Mouse (Mus musculus): ENCODE measurements around the gene Ankrd55.

The Ankrd55 gene

DNA sequence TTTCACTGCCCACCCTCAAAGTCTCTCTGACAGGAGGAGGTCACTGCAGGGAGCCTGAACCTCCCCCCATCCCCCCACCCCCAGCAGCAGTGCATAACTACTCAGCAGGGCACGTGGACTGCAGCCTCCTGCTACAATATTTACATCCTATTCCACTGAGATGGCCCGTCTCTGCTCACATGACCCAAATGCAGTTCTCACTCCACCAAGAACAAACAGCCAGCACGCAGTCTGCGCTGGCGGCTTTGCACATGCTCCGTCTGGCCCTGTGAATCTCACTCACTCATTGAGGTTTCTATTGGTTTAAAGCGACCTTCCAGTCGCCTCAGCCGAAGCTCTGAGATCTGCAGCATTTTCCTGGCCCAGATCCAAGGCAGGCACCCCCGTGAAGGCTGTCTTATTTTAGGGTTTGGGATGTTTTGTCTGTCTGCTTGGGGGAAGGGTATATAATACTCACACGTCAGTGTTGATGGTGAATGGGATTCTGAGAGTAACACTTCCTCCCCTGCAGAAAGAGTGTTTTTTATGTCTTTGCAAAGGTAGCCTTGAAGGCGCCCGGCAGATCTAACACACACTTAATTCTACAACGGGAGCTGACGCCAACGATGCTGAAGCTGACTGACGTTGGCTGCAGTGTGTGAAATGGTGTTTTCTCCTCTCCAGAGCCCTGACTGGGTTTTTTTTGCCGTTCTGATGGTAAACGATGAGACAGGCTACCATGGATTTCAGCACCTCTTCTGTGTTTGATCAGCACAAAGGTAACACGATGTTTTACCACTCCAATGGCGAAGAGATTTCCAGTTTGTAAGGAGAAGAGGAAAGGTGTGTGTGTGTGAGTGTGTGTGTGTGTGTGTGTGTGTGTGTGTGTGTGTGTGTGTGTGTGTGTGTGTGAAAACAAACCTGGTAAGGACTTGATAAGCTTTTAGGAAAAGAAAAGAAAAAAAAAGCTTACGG, at the start of gene Ankrd55:
TSS of gene Ankrd55 (plus strand) at position 227 of the 954 bp plus-strand sequence.
- Histone ChIP-seq H3K27me3 (ENCODE audit: insufficient read depth, low read length) (peaks cover 33% of the 10 kb centered on the region), H3K9me3 (ENCODE audit: low read length) (peaks cover 38% of the 10 kb centered on the region), H3K36me3 (ENCODE audit: insufficient read depth, low read length) (no peaks in the 10 kb centered on the region), H3K4me1 (replicated peaks; ENCODE audit: low read depth, low read length) (peaks cover 14% of the 10 kb centered on the region), H3K4me3 (replicated peaks; ENCODE audit: low read length) (no peak within 1 kb of the TSS)
- no peak for TF ChIP-seq POU5F1 (IDR thresholded peaks at IDR 0.05; ENCODE audit: borderline replicate concordance, low read length)
- TF ChIP-seq NANOG (IDR thresholded peaks at IDR 0.05; ENCODE audit: borderline replicate concordance, low read length): no peak
- no peak for TF ChIP-seq CTCF (conservative IDR thresholded peaks at IDR 0.05; ENCODE audit: low read length)

DNA sequence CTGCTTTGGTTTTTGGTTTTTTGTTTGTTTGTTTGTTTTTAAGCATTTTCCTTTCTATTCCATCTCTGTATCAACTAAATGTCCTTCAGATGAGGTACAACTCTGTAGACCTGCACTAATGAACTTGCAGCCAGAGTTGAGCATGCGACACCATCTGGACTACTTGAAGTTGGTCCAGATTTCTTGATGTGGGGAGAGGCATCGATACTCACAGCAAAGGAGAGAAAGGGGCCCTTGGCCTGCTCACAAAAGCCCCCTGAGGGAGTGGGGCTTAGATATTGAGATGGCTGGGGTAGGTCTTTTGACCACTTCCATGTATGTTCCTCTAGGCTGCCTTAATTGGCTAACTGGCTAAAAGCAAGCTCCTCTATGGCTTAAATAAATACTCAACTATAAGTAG, 49.0 kb upstream of the Ankrd55 start:
- no peaks in the 10 kb centered on the region for H3K36me3 ChIP-seq (ENCODE audit: insufficient read depth, low read length)
- H3K27me3 ChIP-seq (ENCODE audit: insufficient read depth, low read length): peaks cover 3% of the 10 kb centered on the region; the same call in 1 of the 2 replicates
- no peaks in the 10 kb centered on the region for H3K9me3 ChIP-seq (ENCODE audit: low read length)
- no peak overlapping the region for H3K4me3 ChIP-seq (replicated peaks; ENCODE audit: low read length)
- H3K4me1 ChIP-seq (replicated peaks; ENCODE audit: low read depth, low read length): peaks cover 20% of the 10 kb centered on the region
- TF ChIP-seq NANOG (IDR thresholded peaks at IDR 0.05; ENCODE audit: borderline replicate concordance, low read length) (no peak), CTCF (conservative IDR thresholded peaks at IDR 0.05; ENCODE audit: low read length) (no peak), POU5F1 (IDR thresholded peaks at IDR 0.05; ENCODE audit: borderline replicate concordance, low read length) (no peak)

GRCm38 (mm10) chr13:112241431-112241830, 46.8 kb upstream of the Ankrd55 start:
- peaks cover 5% of the 10 kb centered on the region for H3K9me3 ChIP-seq (ENCODE audit: low read length)
- H3K4me3 ChIP-seq (replicated peaks; ENCODE audit: low read length): no peak overlapping the region
- TF ChIP-seq POU5F1 (IDR thresholded peaks at IDR 0.05; ENCODE audit: borderline replicate concordance, low read length) (no peak), CTCF (conservative IDR thresholded peaks at IDR 0.05; ENCODE audit: low read length) (no peak), NANOG (IDR thresholded peaks at IDR 0.05; ENCODE audit: borderline replicate concordance, low read length) (peak; percentile 91)
- no peaks in the 10 kb centered on the region for H3K36me3 ChIP-seq (ENCODE audit: insufficient read depth, low read length)
- peaks cover 20% of the 10 kb centered on the region for H3K4me1 ChIP-seq (replicated peaks; ENCODE audit: low read depth, low read length)
- H3K27me3 ChIP-seq (ENCODE audit: insufficient read depth, low read length): 0 out of 2 replicates have a peak, but pooled peaks cover 3% of the 10 kb centered on the region

- no peaks in the 10 kb centered on the region for H3K27me3 ChIP-seq (ENCODE audit: insufficient read depth, low read length)
- peaks cover 13% of the 10 kb centered on the region for H3K4me1 ChIP-seq (replicated peaks; ENCODE audit: low read depth, low read length)
- TF ChIP-seq CTCF (conservative IDR thresholded peaks at IDR 0.05; ENCODE audit: low read length) (no peak), POU5F1 (IDR thresholded peaks at IDR 0.05; ENCODE audit: borderline replicate concordance, low read length) (no peak), NANOG (IDR thresholded peaks at IDR 0.05; ENCODE audit: borderline replicate concordance, low read length) (no peak)
- H3K9me3 ChIP-seq (ENCODE audit: low read length): peaks cover 42% of the 10 kb centered on the region
- H3K4me3 ChIP-seq (replicated peaks; ENCODE audit: low read length): no peak overlapping the region
- no peaks in the 10 kb centered on the region for H3K36me3 ChIP-seq (ENCODE audit: insufficient read depth, low read length)
These were observed 43.1 kb upstream of the Ankrd55 start for GRCm38 (mm10) chr13:112245131-112245530.

GRCm38 (mm10) chr13:112251433-112251832, 36.8 kb upstream of the Ankrd55 start:
- Histone ChIP-seq H3K4me3 (replicated peaks; ENCODE audit: low read length) (no peak overlapping the region), H3K9me3 (ENCODE audit: low read length) (peaks cover 47% of the 10 kb centered on the region), H3K4me1 (replicated peaks; ENCODE audit: low read depth, low read length) (peaks cover 8% of the 10 kb centered on the region), H3K36me3 (ENCODE audit: insufficient read depth, low read length) (no peaks in the 10 kb centered on the region), H3K27me3 (ENCODE audit: insufficient read depth, low read length) (0 out of 2 replicates have a peak, but pooled peaks cover 10% of the 10 kb centered on the region)
- TF ChIP-seq POU5F1 (IDR thresholded peaks at IDR 0.05; ENCODE audit: borderline replicate concordance, low read length) (no peak), CTCF (conservative IDR thresholded peaks at IDR 0.05; ENCODE audit: low read length) (no peak), NANOG (IDR thresholded peaks at IDR 0.05; ENCODE audit: borderline replicate concordance, low read length) (no peak)

DNA sequence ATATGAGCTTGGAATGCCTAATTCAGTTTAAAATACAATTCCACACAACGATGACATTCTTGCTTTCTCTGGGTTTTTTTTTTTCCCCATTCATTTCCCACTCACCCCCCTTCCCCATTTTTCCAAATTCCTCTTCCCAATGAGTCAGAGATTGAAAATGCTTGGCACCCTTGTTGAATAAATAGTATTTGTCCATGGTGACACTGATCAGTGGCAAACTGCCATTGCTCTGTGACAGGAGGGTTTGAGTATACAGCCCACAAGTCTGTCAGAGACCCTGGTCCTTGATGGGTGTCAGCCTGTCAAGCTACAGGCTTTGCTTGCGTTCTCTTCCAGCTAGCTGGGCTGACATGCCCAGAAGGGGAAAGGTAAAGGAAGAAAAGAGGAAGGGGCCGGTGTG, 36.2 kb upstream of the Ankrd55 start:
- 0 out of 2 replicates have a peak, but pooled peaks cover 10% of the 10 kb centered on the region for H3K27me3 ChIP-seq (ENCODE audit: insufficient read depth, low read length)
- H3K36me3 ChIP-seq (ENCODE audit: insufficient read depth, low read length): no peaks in the 10 kb centered on the region
- peaks cover 8% of the 10 kb centered on the region for H3K4me1 ChIP-seq (replicated peaks; ENCODE audit: low read depth, low read length)
- H3K4me3 ChIP-seq (replicated peaks; ENCODE audit: low read length): no peak overlapping the region
- H3K9me3 ChIP-seq (ENCODE audit: low read length): peaks cover 41% of the 10 kb centered on the region
- TF ChIP-seq CTCF (conservative IDR thresholded peaks at IDR 0.05; ENCODE audit: low read length) (no peak), NANOG (IDR thresholded peaks at IDR 0.05; ENCODE audit: borderline replicate concordance, low read length) (no peak), POU5F1 (IDR thresholded peaks at IDR 0.05; ENCODE audit: borderline replicate concordance, low read length) (no peak)

DNA sequence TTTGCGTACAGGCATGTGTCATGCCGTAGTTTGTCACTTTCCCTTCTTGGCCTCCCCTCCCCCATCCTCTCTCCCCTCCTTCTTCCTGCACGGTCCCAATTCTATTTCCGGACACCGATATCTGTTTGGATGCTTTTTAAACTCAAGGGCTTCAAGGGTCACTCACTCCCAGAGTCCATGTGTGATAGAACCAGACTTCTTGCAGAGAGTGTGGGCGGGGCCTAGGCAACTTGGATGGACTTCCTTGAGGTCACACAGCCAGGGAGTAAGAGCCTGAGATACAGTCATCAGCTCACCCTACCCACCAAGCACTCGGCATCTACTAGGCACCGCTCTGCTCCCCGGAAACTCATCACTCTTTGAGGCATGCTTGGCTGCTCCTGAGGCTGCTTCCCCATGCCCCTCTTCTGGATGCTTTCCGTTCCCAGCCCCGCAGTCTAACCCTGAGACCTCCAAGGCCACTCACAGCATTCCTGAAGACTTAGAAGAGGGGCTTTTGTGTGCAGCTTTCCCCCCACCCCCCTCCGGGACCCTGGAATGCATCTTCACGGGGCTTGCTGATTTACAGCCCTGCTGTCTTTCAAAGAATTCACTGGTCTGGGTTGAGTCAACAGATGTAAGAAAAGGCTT, 35.1 kb upstream of the Ankrd55 start:
- TF ChIP-seq NANOG (IDR thresholded peaks at IDR 0.05; ENCODE audit: borderline replicate concordance, low read length) (no peak), CTCF (conservative IDR thresholded peaks at IDR 0.05; ENCODE audit: low read length) (no peak), POU5F1 (IDR thresholded peaks at IDR 0.05; ENCODE audit: borderline replicate concordance, low read length) (no peak)
- Histone ChIP-seq H3K27me3 (ENCODE audit: insufficient read depth, low read length) (0 out of 2 replicates have a peak, but pooled peaks cover 10% of the 10 kb centered on the region), H3K4me1 (replicated peaks; ENCODE audit: low read depth, low read length) (peaks cover 8% of the 10 kb centered on the region), H3K4me3 (replicated peaks; ENCODE audit: low read length) (no peak overlapping the region), H3K36me3 (ENCODE audit: insufficient read depth, low read length) (no peaks in the 10 kb centered on the region), H3K9me3 (ENCODE audit: low read length) (peaks cover 30% of the 10 kb centered on the region)

GRCm38 (mm10) chr13:112254116-112254515, 34.1 kb upstream of the Ankrd55 start:
- H3K36me3 ChIP-seq (ENCODE audit: insufficient read depth, low read length): no peaks in the 10 kb centered on the region
- peaks cover 20% of the 10 kb centered on the region for H3K9me3 ChIP-seq (ENCODE audit: low read length)
- H3K4me1 ChIP-seq (replicated peaks; ENCODE audit: low read depth, low read length): peaks cover 8% of the 10 kb centered on the region
- TF ChIP-seq POU5F1 (IDR thresholded peaks at IDR 0.05; ENCODE audit: borderline replicate concordance, low read length): no peak
- no peak for TF ChIP-seq CTCF (conservative IDR thresholded peaks at IDR 0.05; ENCODE audit: low read length)
- TF ChIP-seq NANOG (IDR thresholded peaks at IDR 0.05; ENCODE audit: borderline replicate concordance, low read length): no peak
- 0 out of 2 replicates have a peak, but pooled peaks cover 10% of the 10 kb centered on the region for H3K27me3 ChIP-seq (ENCODE audit: insufficient read depth, low read length)
- H3K4me3 ChIP-seq (replicated peaks; ENCODE audit: low read length): no peak overlapping the region

All from E14TG2a.4 (cell line).